Mouse (Mus musculus): ENCODE measurements around the gene Cttnbp2nl. TPM values are rescaled to one million over a fixed set of nuclear protein-coding genes. Genes with fewer than 3 reads are reported as not detected.

Cttnbp2nl gene
- total RNA-seq (2021) = 14.1 and 19.3 TPM in 2 replicates
- long read RNA-seq, full-length matches to known transcripts = 1 of 9 reads
- long read RNA-seq, partial matches to known transcripts = 0 of 9 reads
- long read RNA-seq, other reads (novel, unspliced or antisense) = 8 of 9 reads

DNA sequence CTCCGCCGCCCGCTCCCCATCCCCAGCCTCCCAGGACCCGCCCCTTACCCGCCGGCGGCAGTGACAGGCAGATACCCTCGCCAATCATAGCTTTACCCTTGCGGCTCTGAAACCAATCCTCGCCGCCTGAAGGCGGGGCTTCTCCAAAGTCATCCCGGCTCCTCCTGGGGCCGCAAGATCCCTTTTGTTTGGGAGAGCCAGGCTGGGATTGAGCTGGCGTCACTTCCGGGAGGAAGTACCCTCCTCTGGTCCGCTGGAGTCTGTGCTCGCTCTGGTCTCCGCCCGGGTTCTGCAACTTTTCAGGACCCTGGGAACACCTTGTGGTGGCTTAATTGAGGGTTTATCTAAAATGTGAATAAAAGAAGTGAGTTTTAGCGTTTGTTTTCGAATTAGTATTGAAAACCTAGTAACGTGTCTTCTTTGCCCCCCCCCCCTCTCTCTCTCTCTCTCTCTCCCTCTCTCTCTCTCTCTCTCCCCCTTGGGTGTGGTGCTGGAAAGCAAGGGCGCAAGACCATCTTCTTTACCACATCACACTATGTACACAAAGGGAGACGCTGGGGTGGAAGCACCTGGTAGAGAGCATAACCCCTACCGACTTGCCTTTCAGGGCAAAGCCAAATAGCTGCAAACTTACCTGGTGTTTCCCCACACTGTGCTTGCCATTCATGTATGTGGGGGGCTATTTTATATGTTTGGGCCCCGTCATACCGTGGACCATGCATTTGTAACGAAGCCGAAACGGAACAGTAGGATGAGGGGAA is at the start of gene Cttnbp2nl:
Gene Cttnbp2nl, minus strand, starts transcription at position 210 of the 761 bp plus-strand sequence.
- DNase-seq = peak; percentile 98

DNA sequence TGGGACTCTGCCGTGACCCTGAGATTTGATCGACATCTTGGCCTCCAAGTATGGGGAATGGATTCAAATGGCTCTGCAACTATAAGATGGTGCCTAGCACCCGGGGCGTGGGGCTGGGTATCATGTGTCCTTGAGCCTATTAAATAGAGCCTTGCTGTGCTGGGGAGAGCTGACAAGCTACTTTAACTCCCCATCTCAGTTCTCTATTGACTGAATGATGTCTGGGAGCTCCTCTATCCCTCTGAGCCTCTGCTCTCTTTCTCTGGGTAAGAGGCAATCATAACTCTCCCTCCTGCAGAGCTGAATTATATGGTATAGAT is 47.3 kb upstream of the Cttnbp2nl start:
- no peak for DNase-seq

DNA sequence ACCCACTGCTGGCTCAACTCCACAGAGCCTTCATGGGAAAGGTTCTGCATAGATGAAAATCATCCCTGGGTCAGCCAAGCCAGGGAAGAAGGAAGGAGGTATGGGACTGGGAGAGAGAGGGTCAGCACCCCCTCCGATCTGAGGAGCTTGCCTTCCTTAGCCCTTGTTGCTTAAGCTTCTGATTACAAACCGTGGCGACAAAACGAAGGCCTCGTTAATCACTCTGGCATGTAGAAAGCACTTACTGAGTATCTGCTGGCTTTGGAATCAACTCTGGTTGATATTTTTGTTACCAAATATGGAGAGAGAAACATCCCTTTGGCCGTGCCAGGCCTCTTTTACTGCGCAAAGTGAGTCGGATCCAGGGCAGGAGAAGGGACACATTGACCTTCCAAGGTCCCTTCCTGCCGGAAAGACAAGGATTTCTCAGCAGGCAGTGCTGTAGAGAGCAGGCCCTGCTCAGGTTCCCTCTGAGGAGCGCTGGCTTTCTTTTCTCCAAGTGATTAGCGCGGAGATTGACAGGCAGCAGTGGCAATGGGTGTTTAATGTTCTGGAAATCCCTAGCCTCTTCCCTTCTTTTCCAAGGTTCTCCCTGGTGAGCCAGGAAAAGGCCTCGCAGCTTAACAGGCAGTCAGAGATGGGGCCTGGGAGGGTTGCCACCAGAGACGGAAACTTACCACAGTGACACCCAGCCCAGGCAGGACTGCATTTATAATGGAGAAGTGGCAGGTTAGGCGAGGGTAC is 46.8 kb upstream of the Cttnbp2nl start:
- no peak for DNase-seq

DNA sequence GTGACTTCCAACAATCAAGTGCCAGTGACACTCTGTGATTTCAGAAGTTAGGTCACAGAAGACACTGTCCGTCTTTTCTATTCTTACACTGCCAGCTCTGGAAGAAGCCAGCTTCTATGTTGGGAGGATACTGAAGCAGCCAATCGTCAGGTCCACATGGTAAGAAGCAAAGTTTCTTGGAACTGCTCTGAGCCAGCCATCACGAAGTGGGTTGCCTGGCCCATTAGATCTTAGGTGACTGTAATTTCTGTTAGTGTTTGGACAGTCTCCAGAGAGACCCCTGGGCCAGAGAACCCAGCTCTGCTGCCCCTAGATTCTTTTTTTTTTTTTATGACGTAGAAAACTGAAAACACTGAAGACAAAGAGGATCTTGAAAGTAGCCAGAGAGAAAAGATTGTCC is 44.6 kb upstream of the Cttnbp2nl start:
- DNase-seq = no peak

DNA sequence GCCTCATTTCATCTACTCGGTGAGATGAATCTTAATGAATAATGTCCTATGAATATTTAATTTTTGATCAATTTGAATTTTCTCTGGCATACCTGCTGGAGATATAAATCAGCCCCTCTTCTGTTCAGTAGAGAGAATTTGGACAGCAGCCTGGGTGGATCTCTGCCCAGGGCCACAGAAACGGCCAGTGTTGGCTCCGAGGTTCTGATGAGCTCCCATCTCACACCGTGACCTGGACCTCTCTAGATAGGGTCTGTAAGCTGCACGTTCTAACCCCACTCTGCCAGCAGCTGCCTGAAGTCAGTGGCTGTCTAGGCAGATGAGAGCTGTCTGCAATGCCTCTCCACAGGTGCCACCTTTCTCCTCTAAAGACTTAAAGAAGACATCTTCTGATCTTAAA is 42.1 kb upstream of the Cttnbp2nl start:
- DNase-seq = no peak

DNA sequence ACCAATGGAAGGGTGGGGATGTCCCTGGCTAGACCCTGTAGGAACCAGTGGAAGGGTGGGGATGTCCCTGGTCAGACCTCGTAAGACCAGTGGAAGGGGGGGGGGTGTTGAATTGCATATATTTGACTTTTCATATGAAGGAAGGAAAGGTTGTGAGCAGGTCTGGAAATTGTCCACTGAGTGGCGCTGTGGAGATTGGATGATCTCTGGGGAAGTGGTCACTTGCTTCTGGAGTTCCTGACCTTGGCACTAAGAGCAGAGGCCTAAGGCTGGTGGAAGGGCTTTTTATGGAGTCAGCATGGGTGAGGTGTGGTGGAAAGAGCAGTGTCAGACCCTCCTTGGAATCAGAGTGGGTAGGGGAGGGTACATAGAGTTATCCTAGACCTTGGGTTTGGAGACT is 41.5 kb upstream of the Cttnbp2nl start:
- DNase-seq = no peak

DNA sequence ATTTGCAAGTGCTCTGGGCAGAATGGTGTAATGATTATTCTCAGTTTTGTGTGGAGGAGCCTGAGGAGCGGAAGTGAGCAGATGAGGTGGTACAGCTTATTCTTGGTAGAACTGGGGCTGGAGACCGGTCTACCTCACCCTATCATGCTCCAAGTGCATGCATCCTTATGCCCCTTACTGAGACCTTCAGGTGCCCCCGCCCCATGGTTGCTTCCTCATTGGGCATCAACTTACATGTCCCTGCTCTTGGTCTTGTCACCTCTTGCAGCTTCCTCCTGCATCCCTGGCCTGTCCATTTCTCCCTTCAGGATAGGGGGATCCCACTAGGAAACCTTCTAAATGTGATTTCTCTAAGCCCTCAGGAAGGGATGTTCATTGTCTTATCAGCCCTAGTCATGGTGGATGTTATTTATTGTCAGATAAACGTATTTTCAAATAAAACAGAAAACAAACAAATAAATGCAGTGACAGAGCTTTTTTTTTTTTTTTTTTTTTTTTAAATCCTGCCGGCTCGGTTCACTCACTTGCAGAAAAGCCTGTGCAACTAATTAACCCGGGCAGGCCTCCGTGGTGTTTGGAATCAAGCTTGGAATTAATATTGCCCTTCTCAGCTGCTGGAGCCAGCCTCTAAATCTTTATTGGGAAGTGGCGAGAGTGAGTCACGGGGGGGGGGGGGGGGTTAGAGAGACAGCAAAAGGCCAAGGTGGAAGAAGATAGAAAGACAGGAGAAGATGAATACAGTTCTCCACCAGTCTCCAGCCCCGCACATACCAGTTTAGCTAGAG is 40.0 kb upstream of the Cttnbp2nl start:
- no peak for DNase-seq

DNA sequence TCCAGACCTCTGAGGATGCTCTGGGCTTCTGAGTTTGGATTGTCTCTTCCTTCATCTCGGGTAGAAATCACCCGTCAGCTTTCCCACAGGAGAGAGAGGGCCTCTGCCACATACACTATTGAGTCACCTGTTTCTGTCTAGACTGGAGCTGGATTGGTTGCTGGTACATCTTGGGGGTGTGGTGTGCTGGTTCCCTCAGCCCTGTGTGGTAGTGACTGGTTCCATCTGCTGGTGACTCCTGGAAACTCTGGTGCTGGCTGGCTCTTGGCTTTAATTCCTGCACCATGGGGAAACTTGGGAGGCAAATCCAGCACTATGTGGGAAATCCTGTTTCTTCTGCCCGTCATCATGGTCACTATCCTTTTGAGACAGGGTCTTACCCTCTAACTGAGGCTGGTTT is 38.0 kb upstream of the Cttnbp2nl start:
- DNase-seq = peak; percentile 49

DNA sequence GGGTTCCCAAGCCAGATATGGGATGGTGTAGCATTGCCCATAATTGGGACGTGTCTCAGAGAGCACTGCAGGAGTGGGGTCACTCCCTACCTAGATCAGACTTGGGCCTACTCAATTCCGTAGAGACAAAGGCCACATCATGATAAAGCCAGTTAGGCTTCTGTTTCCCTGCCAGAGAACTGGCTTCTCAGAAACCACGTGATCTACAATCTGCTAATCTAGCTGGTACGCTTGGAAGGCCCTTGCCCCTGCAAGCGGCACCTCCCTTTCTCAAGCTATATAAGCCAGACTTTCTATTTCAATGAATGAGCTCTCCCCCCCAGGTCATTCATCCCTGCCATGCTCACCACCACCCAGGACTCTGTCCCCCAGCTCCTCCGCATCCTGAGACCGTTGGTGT is 37.2 kb upstream of the Cttnbp2nl start:
- DNase-seq = no peak

DNA sequence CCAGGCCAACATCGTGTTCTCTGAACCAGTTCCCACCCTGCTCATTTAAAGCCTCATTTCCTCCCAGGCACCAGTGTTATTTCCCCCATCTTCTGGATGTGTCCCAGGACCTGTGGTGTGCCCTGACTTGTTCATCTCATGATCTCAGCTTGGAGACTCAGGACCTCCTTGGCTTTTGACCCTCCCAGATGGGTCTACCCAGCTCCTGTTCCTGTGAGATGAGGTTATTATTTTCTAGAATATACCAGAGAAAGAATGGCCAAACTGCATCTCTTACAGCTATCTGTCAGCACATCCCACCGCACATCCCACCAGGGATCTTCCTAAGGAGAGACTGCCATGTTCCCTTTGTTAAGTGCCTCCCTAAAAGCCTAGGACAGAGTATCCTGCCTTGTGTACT is 35.7 kb upstream of the Cttnbp2nl start:
- no peak for DNase-seq

DNA sequence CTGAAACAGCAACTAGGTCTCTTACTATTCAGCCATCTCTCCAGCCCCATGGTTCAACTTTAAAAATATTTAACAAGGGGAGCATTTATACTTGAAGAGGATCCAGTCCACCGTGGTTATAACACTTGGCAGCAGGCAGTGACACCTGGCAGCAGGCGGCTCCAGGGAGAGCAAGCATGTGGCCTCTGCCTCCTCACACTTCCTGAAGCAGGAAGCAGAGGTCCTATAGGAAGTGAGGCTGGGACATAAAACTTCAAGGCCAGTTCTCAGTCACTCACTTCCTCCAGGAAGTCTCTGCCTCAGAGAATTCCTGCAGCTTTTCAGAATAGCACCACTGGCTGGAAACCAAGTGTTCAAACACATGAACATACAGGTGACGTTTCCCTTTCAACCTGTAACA is 34.4 kb upstream of the Cttnbp2nl start:
- no peak for DNase-seq

DNA sequence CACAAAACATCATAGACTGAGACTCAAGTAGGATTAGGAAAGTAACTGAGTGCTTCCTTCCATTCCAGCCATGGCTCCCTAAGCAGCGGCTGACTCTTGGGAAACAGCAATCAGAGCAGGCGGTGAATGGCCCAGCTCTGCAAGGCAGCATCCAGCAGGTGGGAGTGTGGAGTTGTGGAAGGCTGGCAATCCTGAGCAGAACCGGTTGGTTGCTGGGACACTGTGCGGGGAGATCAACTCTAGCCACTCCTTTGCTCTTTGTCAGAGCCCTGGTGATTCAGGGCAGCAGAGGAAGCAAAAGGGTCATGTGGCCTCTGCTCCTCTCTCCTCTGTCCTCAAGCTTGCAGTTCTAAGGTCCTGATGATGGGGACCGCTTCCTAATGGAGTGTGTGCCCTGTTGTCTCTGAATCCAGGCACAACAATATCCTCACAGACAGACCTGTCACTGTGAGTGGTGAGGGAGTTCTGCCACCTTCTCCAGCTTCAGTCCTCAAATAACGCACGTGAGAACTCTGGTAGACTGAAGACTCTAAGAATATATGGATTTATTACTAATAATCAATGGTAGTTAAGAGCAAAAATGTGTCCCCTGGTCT is 25.4 kb upstream of the Cttnbp2nl start:
- peak; percentile 72 for DNase-seq

DNA sequence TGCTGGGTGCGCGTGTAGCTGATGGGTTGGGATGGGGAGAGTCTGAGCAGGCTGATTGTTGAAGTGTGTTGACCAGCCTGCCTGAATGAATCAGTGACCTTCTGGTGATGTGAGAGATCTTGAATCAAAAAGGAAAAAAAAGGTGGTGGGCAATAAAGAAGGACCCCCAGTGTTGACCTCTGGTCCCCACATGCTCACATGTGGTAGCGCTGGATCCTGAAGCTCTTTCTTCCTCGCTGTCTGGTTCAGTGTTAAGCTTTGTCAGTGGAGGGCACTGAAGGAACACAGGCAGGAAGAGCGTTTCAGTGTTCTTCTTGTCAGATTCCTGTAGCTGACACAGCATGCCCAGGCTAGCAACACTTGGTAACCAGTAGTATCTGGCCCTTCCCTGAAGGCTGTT is 22.9 kb upstream of the Cttnbp2nl start:
- DNase-seq = no peak

DNA sequence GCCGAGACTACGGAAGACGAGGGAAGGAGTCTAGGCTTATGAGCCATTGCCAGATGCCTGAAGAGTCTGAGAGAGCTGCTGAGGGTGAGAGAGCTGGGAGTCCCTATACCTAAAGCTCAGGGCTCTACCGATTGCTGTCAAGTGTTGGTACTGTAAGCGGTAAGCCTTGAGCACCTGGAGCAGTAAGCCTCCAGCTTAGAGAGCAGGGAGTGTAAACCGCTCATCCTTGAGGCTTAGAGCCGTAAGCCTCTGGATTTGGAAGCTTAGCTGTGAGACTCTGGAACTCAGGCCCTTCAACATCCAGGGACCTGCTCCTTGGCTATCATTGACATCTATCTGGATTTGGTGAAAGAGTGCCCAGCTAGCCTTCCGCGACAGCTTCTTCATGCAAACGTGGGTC is 19.6 kb upstream of the Cttnbp2nl start:
- no peak for DNase-seq

DNA sequence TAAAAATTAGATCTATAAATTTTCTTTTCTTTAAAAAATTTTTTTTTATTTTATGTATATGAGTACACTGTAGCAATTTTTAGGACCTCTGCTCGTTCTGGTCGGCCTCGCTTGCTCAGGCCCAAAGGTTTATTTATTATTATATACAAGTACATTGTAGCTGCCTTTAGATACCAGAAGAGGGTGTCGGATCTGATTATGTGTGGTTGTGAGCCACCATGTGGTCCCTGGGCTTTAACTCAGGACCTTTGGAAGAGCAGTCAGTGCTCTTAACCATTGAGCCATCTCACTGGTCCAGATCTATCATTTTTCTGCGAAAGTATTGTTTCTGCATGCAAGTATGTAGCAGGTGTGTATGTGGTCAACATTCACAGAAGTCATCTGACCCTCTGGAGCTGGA is 18.3 kb upstream of the Cttnbp2nl start:
- no peak for DNase-seq

DNA sequence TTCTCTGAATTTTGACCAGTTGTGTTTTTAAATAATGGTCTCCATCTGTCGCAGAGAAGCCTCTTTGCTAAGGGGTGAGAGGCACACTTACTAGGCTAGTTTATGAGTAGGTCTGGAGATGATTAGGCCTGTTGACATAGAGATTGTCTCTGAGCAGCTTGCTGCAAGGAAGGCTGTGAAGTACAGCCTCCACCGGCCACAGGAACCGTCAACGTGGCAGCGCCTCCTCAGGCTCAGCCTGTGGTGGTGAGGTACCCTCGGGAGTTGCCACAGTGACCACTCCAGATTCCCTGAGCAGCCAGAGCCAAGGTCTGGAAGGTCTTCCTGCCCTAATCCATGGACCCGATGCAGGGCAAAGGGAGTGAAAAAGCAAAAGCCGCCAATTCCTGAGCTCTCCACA is 17.6 kb upstream of the Cttnbp2nl start:
- DNase-seq = no peak

DNA sequence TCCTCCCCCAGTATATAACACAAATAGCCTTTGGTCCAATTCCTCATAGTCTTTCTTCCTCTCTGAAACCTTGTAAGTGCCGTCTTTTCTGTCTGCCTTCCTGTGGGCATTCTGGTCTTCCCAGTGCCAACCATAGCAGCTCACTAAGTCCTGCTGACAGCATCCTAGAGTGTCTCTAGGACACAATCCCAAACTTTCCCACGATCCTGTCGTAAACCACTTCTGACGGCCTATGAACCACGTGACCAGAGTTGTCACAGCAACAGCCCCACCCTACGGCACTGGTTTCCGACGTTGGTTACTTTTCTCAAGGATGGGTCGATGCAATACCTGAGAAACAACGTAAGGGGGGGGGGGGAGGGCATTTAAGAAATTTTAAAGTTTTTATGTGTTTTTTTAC is 13.6 kb upstream of the Cttnbp2nl start, which contains the start of gene 4930564D02Rik:
Gene 4930564D02Rik, plus strand, starts transcription at position 301 of the 400 bp plus-strand sequence.
- no peak for DNase-seq

DNA sequence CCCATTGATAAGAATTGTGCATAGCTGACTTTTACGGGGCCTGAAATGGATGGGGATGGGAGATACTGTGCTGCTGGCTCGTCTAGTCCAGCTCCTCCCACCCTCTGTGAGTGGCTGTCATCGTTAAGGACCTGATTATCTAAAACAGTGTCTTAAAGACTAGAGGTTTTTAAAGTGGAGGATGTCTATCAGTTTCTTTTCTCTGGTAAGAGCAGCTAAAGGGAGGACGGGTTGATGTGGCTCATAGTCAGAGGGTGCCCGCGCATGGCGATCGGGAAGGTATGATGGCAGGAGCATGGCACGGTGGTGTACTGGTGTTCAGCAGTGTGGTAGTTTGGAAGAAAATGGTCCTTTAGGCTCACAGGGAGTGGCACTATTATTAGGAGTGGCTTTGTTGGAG is 9.7 kb upstream of the Cttnbp2nl start:
- no peak for DNase-seq

DNA sequence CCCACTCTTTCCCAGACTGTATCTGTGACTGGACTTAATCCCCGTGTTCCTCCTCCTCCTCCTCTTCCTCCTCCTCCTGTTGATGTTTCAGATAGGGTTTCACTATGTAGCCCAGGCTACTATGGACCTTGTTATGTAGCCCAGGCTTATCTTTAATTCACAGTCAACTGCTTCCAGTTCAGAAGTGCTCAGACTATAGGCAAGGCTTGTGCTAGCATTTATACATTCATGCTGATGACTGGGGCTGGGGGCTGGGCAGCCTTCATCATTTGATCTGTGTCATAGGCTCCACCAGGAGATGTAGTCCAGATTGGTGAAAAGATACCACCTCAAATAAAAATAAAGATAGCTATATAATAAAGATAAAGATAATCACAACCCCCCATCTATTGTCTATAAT is 9.0 kb upstream of the Cttnbp2nl start:
- no peak for DNase-seq

DNA sequence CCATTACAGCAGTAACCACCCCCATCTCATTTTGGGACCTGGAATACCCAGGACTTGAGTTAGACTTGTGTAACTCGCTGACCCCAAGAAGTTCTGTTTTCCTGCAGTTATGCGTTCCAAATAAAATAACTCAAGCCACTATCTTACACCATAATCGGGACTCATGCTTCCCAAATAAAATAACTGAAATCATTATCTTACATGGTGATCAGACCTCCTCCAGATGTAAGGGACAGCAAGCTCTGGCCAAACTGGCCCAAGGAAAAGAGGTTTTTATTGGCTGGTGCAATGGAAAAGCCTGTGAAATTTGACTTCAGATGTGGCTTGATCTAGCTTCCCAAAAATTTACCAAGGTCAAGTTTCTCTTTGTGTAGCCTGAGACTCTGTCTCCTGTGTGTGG is 8.6 kb upstream of the Cttnbp2nl start:
- no peak for DNase-seq

DNA sequence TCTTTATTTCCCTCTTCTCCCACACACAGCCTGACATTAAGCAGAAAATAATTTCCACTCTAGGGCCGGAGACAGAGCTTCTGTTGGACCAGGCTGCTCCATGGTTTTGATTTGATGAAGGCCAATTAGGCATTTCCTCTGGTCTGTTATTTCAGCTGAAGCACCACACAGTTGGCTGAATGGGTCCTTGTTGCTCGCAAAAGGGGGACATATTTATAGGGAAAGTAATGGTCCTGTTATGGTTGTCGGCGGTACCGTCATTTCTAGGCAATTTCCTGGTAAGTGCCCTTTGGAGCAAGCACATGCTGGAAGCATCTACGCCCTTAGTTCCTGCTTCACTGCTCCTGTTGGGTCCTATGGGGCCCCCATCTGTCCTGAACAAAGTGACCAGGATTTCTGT is 8.0 kb upstream of the Cttnbp2nl start:
- no peak for DNase-seq

DNA sequence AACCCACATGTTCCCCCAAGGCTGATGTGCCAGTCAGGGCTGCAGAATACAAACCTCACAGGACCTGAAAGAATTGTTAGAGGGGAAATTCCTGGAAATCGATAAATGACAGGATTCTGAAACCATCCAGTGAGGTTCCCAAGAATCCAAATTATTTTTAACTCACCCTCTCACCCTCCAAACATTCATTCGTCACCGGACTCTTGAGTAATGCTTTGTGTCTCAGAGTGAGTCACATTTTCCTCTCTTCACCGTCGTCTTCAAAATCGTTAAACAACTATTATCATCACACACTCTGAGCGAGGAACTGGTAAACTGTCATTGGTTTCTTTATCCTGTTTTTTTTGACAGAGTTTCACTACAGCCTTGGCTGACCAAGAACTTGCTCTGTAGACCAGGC is 7.0 kb upstream of the Cttnbp2nl start:
- no peak for DNase-seq
